Mouse (Mus musculus) embryo, embryonic 11.5 days (tissue): Measurements from ENCODE around the gene Hfe2.
A peak's percentile ranks its signal among the peaks of the same experiment; 100 is the strongest.

ENCODE experiments used
- DNase-seq: peaks from one replicate; pipeline ENCODE4 v3.0.0-alpha.2; 2012; ENCODE audit warnings: low read depth, low spot score

The Hfe2 gene

GRCm38 (mm10) chr3:96575272-96575984, 50.5 kb downstream of the Hfe2 start:
- DNase-seq = no peak

- peak; percentile 27 for DNase-seq
Measured at GRCm38 (mm10) chr3:96576005-96576658, 51.2 kb downstream of the Hfe2 start.

DNA sequence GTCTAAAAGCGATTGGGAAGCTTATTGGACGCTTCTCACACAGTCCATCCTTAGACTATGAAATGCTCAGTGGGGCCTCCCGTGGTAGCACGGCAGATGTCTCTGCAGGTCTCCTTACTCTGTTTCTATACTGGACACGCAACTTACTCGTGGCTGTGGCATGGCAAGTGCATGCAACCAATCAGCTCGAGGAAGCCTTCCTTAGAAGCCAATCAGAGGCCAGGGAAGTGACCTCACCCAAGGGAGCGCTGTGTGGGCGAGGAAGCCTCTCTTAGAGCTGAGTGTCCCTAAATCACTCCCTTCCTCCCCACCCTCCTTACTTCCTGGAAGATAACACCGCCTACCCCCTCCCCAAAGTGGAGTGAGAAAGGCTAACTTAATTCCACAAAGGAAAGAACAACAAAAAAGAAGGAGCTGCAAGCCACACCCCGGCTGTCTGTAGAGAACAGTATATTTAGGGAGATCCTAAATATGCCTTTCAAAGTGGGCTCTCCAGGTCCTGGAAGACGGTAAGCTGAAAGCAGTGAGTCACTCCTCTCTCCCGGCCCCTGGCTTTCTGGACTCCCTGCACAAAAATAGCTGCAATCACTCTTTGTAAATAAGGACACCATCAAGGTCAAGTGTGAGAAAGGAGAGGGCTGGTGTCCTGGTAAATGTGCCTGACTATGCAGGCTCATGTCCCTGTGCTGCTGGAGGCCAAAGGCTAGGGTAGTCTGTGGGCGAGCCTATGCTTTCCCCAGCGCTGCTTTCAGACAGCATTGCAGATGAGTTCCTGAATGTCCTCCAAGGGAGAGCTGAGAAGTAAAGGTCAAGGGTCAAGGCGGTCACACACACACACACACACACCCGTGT, 51.9 kb downstream of the Hfe2 start, which contains the start of gene Gm16253:
Gm16253 (plus strand) TSS at position 295 of the 852 bp plus-strand sequence.
- peak; percentile 79 for DNase-seq

DNA sequence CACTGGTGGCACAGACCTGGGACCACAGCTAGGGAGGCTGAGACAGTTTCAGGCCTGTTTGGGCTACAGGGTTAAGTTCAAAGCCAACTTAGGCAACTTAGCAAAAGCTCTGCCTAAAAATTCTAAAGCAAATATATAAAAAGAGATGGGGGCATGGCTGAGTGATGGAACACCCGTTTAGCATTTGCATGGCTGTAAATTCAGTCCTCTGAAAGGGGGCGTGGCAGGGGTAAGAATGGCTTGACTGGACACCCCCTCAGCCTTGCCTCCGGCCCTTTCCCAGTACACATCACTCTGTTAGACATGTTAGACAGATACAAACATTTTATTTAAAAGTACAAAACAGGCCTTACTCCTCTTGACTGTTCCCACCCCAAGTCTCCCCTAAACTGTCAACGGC, 52.6 kb downstream of the Hfe2 start:
- no peak for DNase-seq
